Mouse (Mus musculus) cerebellum, adult 11 months (tissue): ENCODE results near the gene Efcab14.

Experiments used
- DNase-seq: peaks from one replicate; pipeline ENCODE4 v3.0.0; 2022

Gene Efcab14

GRCm38 (mm10) chr4:115780269-115780668 is 42.7 kb downstream of the Efcab14 start:
- no peak for DNase-seq

DNA sequence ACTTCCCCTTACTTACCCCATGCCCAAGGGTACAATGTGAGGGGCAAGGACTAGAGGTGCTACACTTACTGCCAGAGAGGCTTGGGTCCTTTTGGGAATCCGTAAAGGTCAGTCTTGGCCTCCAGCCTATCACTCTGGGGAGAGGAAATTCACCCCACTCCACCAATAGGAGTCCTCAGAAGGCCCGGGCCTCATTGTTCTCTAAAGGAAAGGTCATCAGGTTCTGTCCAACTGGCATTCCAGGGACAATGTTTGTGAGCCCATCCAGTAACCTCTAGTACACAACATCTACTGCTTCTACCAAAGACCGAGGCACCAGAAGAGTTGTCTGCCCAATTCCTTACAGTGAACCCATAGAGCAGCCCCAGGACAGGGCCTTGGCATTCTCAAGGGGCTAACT is 43.4 kb downstream of the Efcab14 start, which contains the start of gene Tex38:
Gene Tex38 (minus strand): TSS at position 101 of the 400 bp plus-strand sequence.
- no peak for DNase-seq

DNA sequence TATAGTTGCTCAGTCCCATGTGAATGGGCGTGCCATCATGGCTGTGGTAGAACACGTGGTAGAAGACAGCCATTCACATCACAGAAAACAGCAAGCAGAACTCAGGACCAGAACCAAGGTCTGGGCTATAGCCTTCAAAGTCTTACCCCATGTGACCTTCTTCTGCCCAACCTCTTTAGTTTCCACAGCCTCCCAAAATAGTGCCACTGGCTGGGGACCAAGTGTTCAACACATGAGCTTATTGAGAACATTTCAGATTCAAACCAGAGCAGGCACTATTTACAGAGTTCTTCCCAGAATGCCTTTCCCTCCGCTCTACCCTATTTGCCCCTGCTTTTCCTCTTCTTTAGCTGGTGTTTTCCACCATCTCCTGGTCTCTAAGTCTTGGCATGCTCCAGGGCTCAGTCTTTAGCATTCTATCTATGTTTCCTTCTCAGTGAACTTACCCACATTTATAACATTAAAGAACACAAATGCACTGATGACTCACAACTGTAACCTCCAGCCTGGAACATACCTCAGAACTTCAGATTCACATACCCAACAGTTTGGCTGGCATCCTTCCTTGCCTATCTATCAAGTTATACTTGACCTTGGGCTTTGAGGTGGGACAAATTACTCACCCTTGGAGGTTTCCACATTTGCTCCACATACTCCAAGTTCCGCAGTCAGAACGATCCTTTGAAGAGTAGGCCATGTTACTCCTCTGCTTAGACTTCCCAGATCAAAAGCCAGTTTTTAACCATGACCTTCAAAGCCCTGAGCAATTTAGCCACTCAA is 44.7 kb downstream of the Efcab14 start:
- DNase-seq, result no peak

DNA sequence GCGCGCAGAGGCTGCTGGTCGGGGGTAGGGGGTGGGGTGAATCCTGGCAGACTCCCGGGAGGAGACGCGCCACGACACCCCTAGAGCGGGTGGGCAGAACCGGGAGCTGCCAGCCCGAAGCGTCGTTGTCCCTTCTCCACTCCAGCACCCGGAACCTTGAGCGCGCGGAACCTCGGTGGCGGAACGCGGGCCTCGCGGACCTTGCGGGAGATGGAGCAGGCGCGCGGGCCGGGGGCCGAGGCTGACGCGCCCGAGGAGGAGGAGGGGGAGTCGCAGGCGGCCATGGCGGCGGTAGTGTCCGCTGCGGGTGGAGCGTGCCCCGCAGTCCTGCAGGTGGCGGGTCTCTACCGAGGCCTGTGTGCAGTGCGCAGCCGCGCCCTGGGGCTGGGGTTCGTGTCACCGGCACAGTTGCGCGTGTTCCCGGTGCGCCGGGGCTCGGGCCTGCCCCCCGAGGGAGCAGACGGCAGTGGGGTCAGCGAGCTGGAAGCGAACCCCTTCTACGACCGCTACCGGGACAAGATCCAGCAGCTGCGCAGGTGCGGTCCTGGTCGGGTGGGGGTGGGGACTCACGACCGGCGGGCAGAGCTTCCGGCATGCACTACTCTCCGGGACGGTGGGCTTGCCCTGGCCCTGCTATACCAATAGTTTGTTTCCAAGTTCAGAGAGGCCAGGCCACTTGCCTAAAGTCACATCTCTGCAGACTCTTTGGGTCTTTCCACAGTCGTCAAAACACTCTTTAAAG is 47.4 kb downstream of the Efcab14 start, which contains the start of gene Atpaf1:
Gene Atpaf1 (plus strand): TSS at position 44 of the 742 bp plus-strand sequence.
- DNase-seq, result peak; percentile 72

GRCm38 (mm10) chr4:115785511-115786034 is 48.0 kb downstream of the Efcab14 start:
- DNase-seq, result no peak

DNA sequence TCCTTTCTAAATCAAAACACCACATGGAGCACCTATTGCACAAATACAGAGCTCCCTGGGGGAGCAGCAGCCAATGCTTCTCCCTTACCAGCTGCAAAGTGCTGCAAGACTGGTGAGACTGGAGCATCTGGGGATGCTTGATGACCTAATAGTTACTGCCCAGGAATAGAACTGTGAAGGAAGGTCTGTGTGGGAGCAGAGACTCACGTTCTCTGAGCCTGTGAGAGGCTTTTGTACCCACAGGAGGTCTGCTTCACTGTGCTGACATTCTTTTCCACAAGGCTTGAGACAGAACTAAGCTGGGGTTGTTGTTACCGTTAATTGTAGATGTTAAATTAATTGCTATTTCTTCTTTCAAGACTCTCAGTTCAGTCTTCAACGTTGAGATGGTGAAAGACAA is 53.3 kb downstream of the Efcab14 start:
- no peak for DNase-seq

DNA sequence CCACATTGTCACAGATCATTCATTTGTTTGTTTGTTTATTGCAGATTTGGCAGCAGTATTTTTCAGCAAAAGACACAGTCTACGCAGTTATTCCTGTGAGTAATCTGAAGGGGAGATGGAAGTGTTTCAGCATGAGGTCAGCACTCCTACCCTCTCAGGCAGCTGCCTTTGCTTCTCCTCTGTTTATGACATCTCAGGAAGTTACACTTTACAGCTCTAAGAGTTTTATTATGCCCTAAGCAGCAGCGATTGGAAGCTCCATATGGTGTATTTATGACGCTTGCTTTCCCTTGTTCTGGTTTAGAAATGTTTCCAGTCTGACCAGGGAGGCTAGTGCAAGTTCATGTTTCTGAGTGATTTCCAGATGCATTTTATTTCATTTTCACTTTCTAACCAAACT is 57.8 kb downstream of the Efcab14 start:
- no peak for DNase-seq

GRCm38 (mm10) chr4:115799981-115800380 is 62.4 kb downstream of the Efcab14 start:
- no peak for DNase-seq

DNA sequence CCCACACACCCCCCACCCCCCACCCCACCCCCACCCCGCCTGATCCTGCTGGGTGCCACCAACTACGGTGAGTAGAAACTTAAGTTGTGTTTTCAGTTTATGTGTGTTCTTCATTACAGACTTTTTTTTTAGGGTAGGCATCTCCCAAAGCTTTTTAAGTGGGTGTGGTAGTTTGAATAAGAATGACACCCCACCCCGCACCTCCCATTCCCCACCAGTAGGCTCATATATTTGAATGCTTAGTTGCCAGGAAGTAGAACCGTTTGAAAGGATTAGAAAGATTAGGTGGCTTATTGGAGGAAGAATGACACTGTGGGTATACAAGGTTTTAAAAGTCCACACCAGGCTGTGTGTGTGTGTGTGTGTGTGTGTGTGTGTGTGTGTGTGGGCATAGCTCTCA is 74.8 kb downstream of the Efcab14 start:
- DNase-seq, result no peak

DNA sequence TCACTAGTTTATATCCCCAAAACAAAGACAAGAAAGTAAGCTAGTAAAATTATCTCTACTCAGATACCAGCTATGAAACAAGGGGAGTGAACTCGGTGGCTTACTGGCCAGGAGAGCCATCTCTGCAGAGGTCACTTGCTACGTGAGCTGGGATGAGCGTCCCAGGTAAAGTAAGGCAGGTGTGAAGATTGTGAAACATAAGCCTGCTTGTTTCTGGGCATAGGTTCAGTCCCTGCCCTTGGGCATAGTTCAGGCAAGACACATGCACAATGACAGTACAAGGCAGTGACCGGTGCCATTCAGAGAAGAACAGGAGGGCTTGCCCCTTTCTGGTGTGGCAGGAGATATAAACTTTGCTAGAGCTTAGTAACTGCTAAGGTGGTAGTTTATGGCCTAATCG is 78.1 kb downstream of the Efcab14 start:
- DNase-seq, result no peak

GRCm38 (mm10) chr4:115820199-115820598 is 82.7 kb downstream of the Efcab14 start:
- DNase-seq, result no peak

DNA sequence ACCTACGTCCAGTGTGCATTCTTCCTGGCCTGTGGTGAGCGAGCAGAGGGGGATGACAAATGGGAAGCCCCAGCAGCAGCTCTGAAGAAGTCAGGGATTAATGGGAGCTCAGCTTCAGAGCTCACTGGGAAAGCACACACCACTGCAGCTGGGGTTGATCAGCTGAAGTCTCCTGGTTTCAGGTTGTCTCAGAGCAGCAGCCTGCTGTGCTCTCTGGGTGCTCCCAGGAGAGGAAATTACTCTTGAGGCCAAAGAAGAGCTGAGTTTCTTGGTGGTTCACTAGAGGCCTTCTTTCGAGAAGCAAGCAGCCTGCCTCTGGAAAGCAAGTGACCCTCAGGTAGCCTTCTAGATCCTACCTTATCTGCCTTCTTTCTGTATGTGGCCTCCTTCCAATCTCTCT is 83.4 kb downstream of the Efcab14 start:
- DNase-seq, result no peak

DNA sequence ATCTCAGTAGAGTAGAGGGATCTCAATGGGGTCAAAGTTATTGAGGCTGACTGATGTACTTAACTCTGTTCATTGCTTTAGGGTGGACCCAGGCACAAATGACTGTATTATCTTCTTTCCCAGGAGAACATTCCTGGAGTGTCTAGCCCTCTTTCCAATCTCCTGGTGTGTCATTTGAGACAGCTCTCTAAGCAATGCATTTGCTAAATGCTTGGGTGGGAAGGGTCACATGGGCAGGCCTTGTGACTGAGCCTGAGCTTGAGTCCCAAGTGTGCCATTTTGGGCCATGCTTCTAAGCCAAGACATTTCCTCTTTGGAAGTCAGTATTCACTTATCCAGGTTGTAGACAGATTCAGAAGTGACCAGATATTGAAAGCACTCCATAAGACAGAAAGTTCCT is 83.9 kb downstream of the Efcab14 start:
- no peak for DNase-seq

GRCm38 (mm10) chr4:115821928-115822327 is 84.4 kb downstream of the Efcab14 start:
- DNase-seq, result no peak

- DNase-seq, result no peak
Measured at GRCm38 (mm10) chr4:115824178-115824577, 86.6 kb downstream of the Efcab14 start.

- no peak for DNase-seq
Measured at GRCm38 (mm10) chr4:115825271-115825670, 87.7 kb downstream of the Efcab14 start.
